In genomic region chr4:46452481-46452850, GRCm38 (mm10) we compare ENCODE assay signal across 7 mouse cellular contexts. TPM values are rescaled to one million over a fixed set of nuclear protein-coding genes. Genes with fewer than 3 reads are reported as not detected.
DNase-seq lines count a peak whose midpoint lies in the region; ATAC-seq and TF ChIP-seq lines count a peak whose summit lies in the region.

No protein-coding gene starts in this region.

- peaks cover 12% of the 10 kb centered on the region for H3K4me1 ChIP-seq in small intestine, adult 2 months (ENCODE audit: control insufficient read depth, insufficient read depth, insufficient read length, low read length)

- in situ Hi-C loops in Patski (cut with MboI; ENCODE audit: low pct_unique_long_range_greater_than_20kb) = no loop called here

- CTCF ChIA-PET in Patski (lab: Charles Lee) = interaction anchor here (0.7 kb wide), 1 partner anchor 62 kb away, joined by 3 read pairs; no protein-coding TSS in a partner anchor

- ATAC-seq in Patski = peak; percentile 4
- peak; percentile 14 for ATAC-seq in inflammation-experienced regulatory T-cells, adult 6 months

- no peaks in the 10 kb centered on the region for H3K27me3 ChIP-seq in Patski
- no peaks in the 10 kb centered on the region for H3K27me3 ChIP-seq in small intestine, adult 2 months (ENCODE audit: control insufficient read depth, insufficient read depth, low read length)

- DNase-seq in Patski (ENCODE audit: low read depth, low spot score) = no peak
- peak; percentile 68 for DNase-seq in cerebellum, postnatal 10 days
- peak; percentile 46 for DNase-seq in gastrocnemius, postnatal 10 days
- DNase-seq in left cerebral cortex, postnatal 25 days (ENCODE audit: low spot score in 2 of 2) = peak; percentile 29 to 56
- DNase-seq in mesoderm, embryonic 11.5 days (ENCODE audit: low read depth, low spot score) = peak; percentile 80

- under 1% methylated on average over 19 of the region's 19 CpGs for WGBS in small intestine, adult 2 months

- TF ChIP-seq CTCF in Patski (IDR thresholded peaks at IDR 0.05) = no peak
- no peak for TF ChIP-seq CTCF in small intestine, adult 2 months (IDR thresholded peaks at IDR 0.05; ENCODE audit: extremely low read depth, insufficient read length, insufficient replicate concordance, low read depth, low read length)

- H3K27ac ChIP-seq in small intestine, adult 2 months (ENCODE audit: insufficient read depth, low read depth, low read length) = peak overlapping the region; percentile 86

- POLR2A ChIA-PET in Patski (lab: Charles Lee) = no interaction called here

- H3K36me3 ChIP-seq in small intestine, adult 2 months (ENCODE audit: control insufficient read depth, insufficient read depth, low read length) = no peaks in the 10 kb centered on the region

- H3K4me3 ChIP-seq in small intestine, adult 2 months (ENCODE audit: low read depth, low read length) = peak overlapping the region; percentile 99

- TF ChIP-seq POLR2A in small intestine, adult 2 months (IDR thresholded peaks at IDR 0.05; ENCODE audit: low read depth, low read length) = no peak

- intact Hi-C loops in left cerebral cortex, postnatal 25 days (cut with DNase I) = loop anchor here (1.0 to 5.0 kb wide), 3 partner anchors 35 to 256 kb away; partner anchors contain the start of genes Nans, Trmo and Xpa

RNA-seq across cellular contexts. Expression of gene Anp32b, which starts 1.8 kb away (rescaled TPM):
- 183 TPM for polyA plus RNA-seq in Patski (2021)
- total RNA-seq in gastrocnemius, postnatal 10 days (2021) = 100 to 1,000 TPM in 1 of 2 experiments, 10 to 100 TPM in 1; 98.5 to 102 TPM
- 10 to 100 TPM; 46.4 to 53.4 (median 46.5) TPM for polyA plus RNA-seq in inflammation-experienced regulatory T-cells, adult 6 months (2017; shearing (Covaris generic))
- 10 to 100 TPM; 43.3 to 43.9 TPM for total RNA-seq in left cerebral cortex, postnatal 25 days (2021)
- 12.4 and 23.4 TPM in 2 replicates for polyA plus RNA-seq in small intestine, adult 2 months (2012; rRNA removed)

RNA-seq across cellular contexts. Expression of gene Nans, which starts 36.6 kb away (rescaled TPM):
- 51.0 TPM for polyA plus RNA-seq in Patski (2021)
- total RNA-seq in gastrocnemius, postnatal 10 days (2021) = 10 to 100 TPM; 34.7 to 38.0 TPM
- 10 to 100 TPM; 63.1 to 97.7 (median 70.1) TPM for polyA plus RNA-seq in inflammation-experienced regulatory T-cells, adult 6 months (2017; shearing (Covaris generic))
- total RNA-seq in left cerebral cortex, postnatal 25 days (2021) = 10 to 100 TPM; 19.4 to 19.7 TPM
- 21.2 and 36.0 TPM in 2 replicates for polyA plus RNA-seq in small intestine, adult 2 months (2012; rRNA removed)

RNA-seq across cellular contexts. Expression of gene Hemgn, which starts 39.2 kb away (rescaled TPM):
- not detected for polyA plus RNA-seq in Patski (2021)
- total RNA-seq in gastrocnemius, postnatal 10 days (2021) = 1 to 10 TPM in 1 of 2 experiments, not detected in 1; 1.7 TPM
- polyA plus RNA-seq in inflammation-experienced regulatory T-cells, adult 6 months (2017; shearing (Covaris generic)) = under 1 TPM in 2 of 3 experiments, not detected in 1; 0.15 to 0.32 TPM
- total RNA-seq in left cerebral cortex, postnatal 25 days (2021) = not detected
- 0.04 TPM in 1 of 2 replicates, not detected in the other for polyA plus RNA-seq in small intestine, adult 2 months (2012; rRNA removed)
